Mouse (Mus musculus) erythroblast, embryonic 14.5 days (primary cell): Measurements from ENCODE around the gene Mrpl35.

Experiments
- GATA1 ChIP-seq: IDR thresholded peaks from 2 replicates; pipeline ENCODE4 v1.6.1; 2012; ENCODE audit warnings: low read length, inconsistent platforms, mixed read lengths
- TAL1 ChIP-seq: IDR thresholded peaks from 3 replicates; pipeline ENCODE4 v1.6.1; 2012; ENCODE audit warnings: low read length, inconsistent platforms, mixed read lengths

DNA sequence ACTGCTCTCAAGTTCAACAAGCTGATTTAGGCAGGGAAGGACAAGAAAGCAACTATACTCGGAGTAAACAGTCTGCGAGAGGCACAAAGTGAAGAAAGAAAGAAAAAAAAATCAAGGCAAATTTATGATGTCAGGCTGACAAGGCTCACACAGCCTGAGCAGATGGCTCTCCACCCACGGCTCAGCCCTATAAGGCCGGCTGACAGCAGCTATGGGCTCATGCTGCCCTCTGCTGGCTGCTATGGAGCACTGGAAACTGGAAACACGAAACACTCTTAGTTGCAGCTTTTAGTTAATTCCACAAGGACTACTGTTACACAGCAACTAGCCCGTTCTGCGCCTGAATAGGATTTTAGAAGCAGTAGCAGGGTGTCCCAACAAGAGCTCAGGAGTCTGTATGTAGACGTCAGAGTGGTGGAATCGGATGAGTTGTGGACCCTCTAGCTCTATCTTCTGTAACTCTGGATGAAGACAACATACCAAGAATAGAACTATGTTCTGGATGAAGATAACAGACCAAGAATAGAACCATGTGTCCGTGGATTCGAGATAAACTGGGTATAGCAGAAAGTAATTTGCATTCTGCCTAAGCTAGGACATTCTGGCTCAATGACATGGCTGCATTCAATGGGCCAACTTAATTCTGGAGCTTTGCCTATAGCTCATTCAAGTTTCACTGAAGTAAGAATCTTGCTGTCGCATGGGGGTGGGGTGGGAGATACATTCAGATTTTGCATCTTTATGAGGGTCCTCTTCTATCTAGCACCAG lies 22.5 kb downstream of the Mrpl35 start:
- TF ChIP-seq GATA1, result no peak
- no peak for TF ChIP-seq TAL1
